10 mouse cellular contexts compared by ENCODE assay signal in the genomic region with DNA sequence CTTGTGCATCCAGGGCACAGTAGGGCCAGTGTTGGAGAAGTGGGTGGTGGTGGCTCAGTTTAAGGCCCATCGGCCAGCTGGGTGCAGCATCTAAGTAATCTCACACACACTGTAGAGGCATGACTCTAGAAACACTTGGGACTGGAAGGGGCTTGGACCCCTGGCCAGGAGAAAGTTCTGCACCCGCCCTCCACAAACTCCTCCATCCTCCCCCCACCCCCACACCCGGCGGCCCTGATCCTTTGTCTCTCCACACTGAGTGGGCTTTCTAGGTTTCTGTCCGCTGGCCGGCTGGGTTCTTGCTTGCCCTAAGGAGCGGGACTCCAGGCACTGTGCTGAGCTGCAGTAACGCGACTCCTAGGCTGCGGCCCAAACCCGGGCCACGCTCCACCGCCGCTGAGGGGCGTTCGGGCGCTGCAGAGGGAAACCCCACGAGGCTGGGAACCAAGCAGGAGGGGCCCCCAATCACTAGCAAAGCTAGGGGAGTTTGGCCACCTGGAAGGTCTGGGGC. TPM values are rescaled to one million over a fixed set of nuclear protein-coding genes. Genes with fewer than 3 reads are reported as not detected.
DNase-seq lines count a peak whose midpoint lies in the region; ATAC-seq and TF ChIP-seq lines count a peak whose summit lies in the region.
"Had no signal": no experiment of that assay in that cellular context is flagged by ENCODE, and none has a peak within 500 bp of the region (broad histone marks: within the 10 kb centered on the region; RNA-seq: fewer than 3 reads in every experiment).

No protein-coding gene starts in this region.

- ATAC-seq in forebrain, postnatal 0 days = peak; percentile 24
- ATAC-seq in liver, postnatal 0 days = no peak
- ATAC-seq in inflammation-experienced regulatory T-cells, adult 6 months = no peak

- H3K4me1 ChIP-seq in lung, adult 2 months (ENCODE audit: control insufficient read depth, insufficient read depth, low read length) = peaks cover 12% of the 10 kb centered on the region
- H3K4me1 ChIP-seq in forebrain, postnatal 0 days (ENCODE audit: insufficient read depth) = peaks cover 6% of the 10 kb centered on the region; the same call in 1 of the 2 replicates
- peaks cover 21% of the 10 kb centered on the region for H3K4me1 ChIP-seq in liver, postnatal 0 days (ENCODE audit: insufficient read depth)

- no peak for TF ChIP-seq CTCF in lung, adult 2 months (IDR thresholded peaks at IDR 0.05; ENCODE audit: insufficient read depth, low read length)
- 0 out of 2 replicates have a peak, but pooled peaks have one; percentile 19 for TF ChIP-seq CTCF in forebrain, postnatal 0 days (IDR thresholded peaks at IDR 0.05; ENCODE audit: low read depth)
- no peak for TF ChIP-seq CTCF in liver, postnatal 0 days (IDR thresholded peaks at IDR 0.05; ENCODE audit: low read depth)

- H3K4me2 ChIP-seq in forebrain, postnatal 0 days (ENCODE audit: low read depth) = peak overlapping the region; percentile 65
- H3K4me2 ChIP-seq in liver, postnatal 0 days (ENCODE audit: low read depth, low read length) = no peak overlapping the region
- H3K4me2 ChIP-seq: liver, embryonic 15.5 days had no signal

- H3K27me3 ChIP-seq in forebrain, postnatal 0 days (ENCODE audit: insufficient read depth, low read length) = peaks cover 33% of the 10 kb centered on the region
- H3K27me3 ChIP-seq in liver, postnatal 0 days (ENCODE audit: insufficient read depth, low read length) = peaks cover 88% of the 10 kb centered on the region

- H3K4me3 ChIP-seq in lung, adult 2 months (replicated peaks; ENCODE audit: extremely low read depth, low read depth, low read length) = no peak overlapping the region
- 0 out of 2 replicates have a peak overlapping the region, but pooled peaks have one; percentile 7 for H3K4me3 ChIP-seq in forebrain, postnatal 0 days (ENCODE audit: low read depth, low read length)
- H3K4me3 ChIP-seq in liver, postnatal 0 days (ENCODE audit: low read depth, low read length) = no peak overlapping the region
- H3K4me3 ChIP-seq: liver, embryonic 15.5 days had no signal

- 31% methylated on average over 18 of the region's 18 CpGs for WGBS in lung, adult 2 months
- WGBS in forebrain, postnatal 0 days = 6% methylated on average over 17 of the region's 18 CpGs
- WGBS in liver, postnatal 0 days (ENCODE audit: insufficient replicate concordance) = 8% methylated on average over 18 of the region's 18 CpGs

- TF ChIP-seq EP300 in liver, postnatal 0 days (IDR thresholded peaks at IDR 0.05; ENCODE audit: low read depth) = no peak

- DNase-seq in cerebellum, postnatal 10 days = peak; percentile 49 to 50
- DNase-seq in cerebellum, adult 18-20 months = no peak
- DNase-seq in lung, adult 2 months = peak; percentile 17
- DNase-seq in lung, postnatal 25 days (ENCODE audit: low spot score) = no peak
- peak; percentile 55 for DNase-seq in forebrain, postnatal 0 days
- peak; percentile 18 for DNase-seq in liver, postnatal 0 days
- DNase-seq in urinary bladder, postnatal 14 days (ENCODE audit: low spot score) = no peak

- TF ChIP-seq POLR2A in lung, adult 2 months (IDR thresholded peaks at IDR 0.05; ENCODE audit: borderline replicate concordance, extremely low read depth, low read depth, low read length) = no peak

- H3K36me3 ChIP-seq in forebrain, postnatal 0 days (ENCODE audit: insufficient read depth) = no peaks in the 10 kb centered on the region
- H3K36me3 ChIP-seq in liver, postnatal 0 days (replicated peaks; ENCODE audit: insufficient read depth, low read length) = no peaks in the 10 kb centered on the region
- H3K36me3 ChIP-seq: liver, embryonic 15.5 days had no signal

- H3K9me3 ChIP-seq in forebrain, postnatal 0 days (ENCODE audit: low read length) = no peaks in the 10 kb centered on the region
- no peaks in the 10 kb centered on the region for H3K9me3 ChIP-seq in liver, postnatal 0 days (ENCODE audit: low read length)
- H3K9me3 ChIP-seq: liver, embryonic 15.5 days had no signal

- peak overlapping the region; percentile 40 for H3K9ac ChIP-seq in forebrain, postnatal 0 days
- H3K9ac ChIP-seq in liver, postnatal 0 days (replicated peaks) = no peak overlapping the region
- H3K9ac ChIP-seq: liver, embryonic 15.5 days had no signal

- peak overlapping the region; percentile 64 for H3K27ac ChIP-seq in forebrain, postnatal 0 days (ENCODE audit: low read depth, low read length)
- H3K27ac ChIP-seq in liver, postnatal 0 days (ENCODE audit: low read depth) = no peak overlapping the region
- H3K27ac ChIP-seq: liver, embryonic 15.5 days had no signal

RNA-seq across cellular contexts. Expression of a gene that starts 1.7 kb away (rescaled TPM):
- 0.70 and 1.5 TPM in 2 replicates for polyA plus RNA-seq in lung, adult 2 months (2012; rRNA removed)
- 2.3 and 3.9 TPM in 2 replicates for total RNA-seq in forebrain, postnatal 0 days (2014; rRNA removed)
- polyA plus RNA-seq in forebrain, postnatal 0 days (2015; fragmentation: Nextera tagmentation; extraction: Ambion mirVana) = 5.7 and 5.9 TPM in 2 replicates
- not detected in 2 replicates for polyA plus RNA-seq in liver, postnatal 0 days (2015; fragmentation: Nextera tagmentation; extraction: Ambion mirVana)
- polyA plus RNA-seq in inflammation-experienced regulatory T-cells, adult 6 months (2017; shearing (Covaris generic)) = not detected
- total RNA-seq: common myeloid progenitor, adult 5-6 weeks had no signal
- polyA plus RNA-seq: liver, embryonic 15.5 days had no signal

Comparison
In these comparisons a context has a peak if more than half of its experiments do, and no peak if none do; other contexts are left out.
1. DNase-seq: peak in cerebellum, postnatal 10 days (2 of 2), lung, adult 2 months (single experiment), forebrain, postnatal 0 days (single experiment) and liver, postnatal 0 days (single experiment); none in cerebellum, adult 18-20 months (0 of 2), lung, postnatal 25 days (single experiment) and urinary bladder, postnatal 14 days (single experiment).